Mouse (Mus musculus): ENCODE measurements around the gene Kel.

DNA sequence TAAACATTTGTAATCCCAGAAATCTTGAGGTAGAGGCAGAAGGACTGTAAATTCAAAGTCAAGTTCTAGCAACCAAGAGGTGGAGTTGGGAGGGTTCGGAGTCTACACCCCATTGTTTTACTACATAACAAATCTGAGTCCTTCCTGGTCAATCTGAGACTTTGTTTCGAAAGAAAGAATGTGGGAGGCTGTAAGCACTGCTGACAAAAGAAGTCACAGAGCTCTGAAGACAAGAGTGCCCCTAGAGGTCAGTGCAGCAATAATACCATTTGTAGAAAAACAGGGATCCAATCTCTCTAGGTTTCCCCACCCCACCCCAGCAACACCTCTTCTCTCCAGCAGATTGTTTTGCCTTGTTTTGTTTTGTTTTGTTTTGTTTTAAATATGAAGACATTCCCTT, 41.8 kb downstream of the Kel start:
- peak; percentile 60 for TF ChIP-seq CTCF (IDR thresholded peaks at IDR 0.05; ENCODE audit: low read depth)
- TF ChIP-seq EP300 (IDR thresholded peaks at IDR 0.05; ENCODE audit: low read depth), result no peak

Measured in liver, postnatal 0 days (tissue).